Mouse (Mus musculus): ENCODE measurements around the gene Gm47841.

Gm47841 gene

GRCm38 (mm10) chr15:101074067-101074466 is 26.9 kb upstream of the Gm47841 start:
- no peak for DNase-seq (ENCODE audit: low spot score)

GRCm38 (mm10) chr15:101072736-101073135 is 25.5 kb upstream of the Gm47841 start:
- no peak for DNase-seq (ENCODE audit: low spot score)

GRCm38 (mm10) chr15:101070762-101071161 is 23.6 kb upstream of the Gm47841 start:
- no peak for DNase-seq (ENCODE audit: low spot score)

DNA sequence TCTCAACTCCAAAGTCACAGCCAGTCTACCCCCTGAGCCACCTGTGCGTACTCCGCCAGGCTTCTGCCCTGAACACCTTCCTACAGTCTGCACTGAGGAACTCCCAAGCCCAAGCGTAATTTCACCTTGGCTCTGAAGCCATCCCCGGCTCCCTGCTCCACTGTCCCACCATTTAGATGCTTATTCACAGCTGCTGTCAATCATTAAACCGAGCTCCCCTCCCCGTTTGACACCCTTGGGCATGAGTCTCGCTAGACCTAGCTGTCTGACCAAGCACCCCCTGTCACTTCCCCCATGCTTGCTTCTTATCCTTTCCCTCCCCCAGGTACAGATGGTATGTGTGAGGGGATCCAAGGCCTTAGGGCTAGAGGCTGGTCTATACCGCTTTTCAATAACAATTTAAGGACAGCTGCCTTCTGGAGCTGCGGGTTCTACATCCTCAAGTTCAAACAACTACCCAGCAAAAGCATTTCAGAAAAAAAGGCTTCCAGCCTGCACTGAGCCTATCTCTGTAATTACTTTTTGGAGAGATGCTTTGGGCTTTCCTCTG is 22.5 kb upstream of the Gm47841 start:
- DNase-seq (ENCODE audit: low spot score): no peak

GRCm38 (mm10) chr15:101068671-101069070 is 21.5 kb upstream of the Gm47841 start:
- no peak for DNase-seq (ENCODE audit: low spot score)

DNA sequence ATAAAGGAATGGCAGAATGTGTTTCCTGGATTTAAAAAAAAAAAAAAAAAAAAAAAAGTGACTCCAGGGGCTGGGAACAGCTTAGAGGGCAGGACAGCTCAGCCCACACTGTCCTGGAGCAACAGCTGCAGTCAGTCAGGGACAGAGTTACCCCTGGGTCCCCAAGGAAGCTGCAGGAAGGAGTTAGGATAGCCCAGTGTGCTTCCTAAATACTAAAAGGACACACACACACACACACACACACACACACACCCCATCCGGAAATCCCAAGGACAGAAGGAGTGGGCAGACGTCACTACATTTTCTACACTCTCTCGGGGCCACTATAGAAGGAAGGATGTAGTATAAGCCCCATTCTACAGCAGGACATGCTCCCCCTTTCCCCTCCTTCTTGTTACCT is 20.8 kb upstream of the Gm47841 start:
- no peak for DNase-seq (ENCODE audit: low spot score)

DNA sequence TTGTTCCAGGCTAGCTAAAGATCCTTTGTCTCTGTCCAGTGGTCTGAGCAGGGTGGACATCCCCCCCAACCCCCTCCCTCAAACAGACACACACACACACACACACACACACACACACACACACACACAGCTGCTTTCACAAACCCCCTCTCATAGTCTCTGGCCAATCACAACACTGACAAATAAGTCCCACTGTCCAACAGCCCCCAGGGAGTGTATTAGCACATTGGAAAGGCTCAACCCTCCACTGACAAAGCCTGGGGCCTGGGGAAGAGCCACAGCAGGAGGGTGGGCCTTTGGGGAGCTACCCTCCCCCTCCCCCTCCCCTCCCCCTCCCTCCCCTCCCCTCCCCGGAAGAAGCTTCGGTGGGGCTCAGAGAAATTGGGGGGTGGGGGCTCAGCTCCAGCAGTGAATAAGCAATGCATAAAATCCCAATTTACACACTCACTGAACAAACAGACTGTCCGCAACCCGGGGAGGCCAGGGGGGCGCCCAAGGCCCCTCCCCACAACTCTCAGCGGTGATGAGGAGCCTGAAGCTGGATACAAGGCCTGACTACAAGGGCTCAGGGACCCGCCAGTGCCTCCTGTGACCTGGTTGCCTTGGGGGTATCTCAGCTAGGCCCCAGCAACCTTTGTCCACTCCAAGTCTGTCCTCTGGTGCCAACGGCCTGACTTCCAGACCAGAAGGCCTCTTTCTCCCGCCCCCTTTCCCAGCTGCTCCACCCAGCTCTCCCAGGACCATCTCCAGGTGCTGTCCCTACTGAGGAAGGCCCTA is 19.9 kb upstream of the Gm47841 start:
- no peak for DNase-seq (ENCODE audit: low spot score)

DNA sequence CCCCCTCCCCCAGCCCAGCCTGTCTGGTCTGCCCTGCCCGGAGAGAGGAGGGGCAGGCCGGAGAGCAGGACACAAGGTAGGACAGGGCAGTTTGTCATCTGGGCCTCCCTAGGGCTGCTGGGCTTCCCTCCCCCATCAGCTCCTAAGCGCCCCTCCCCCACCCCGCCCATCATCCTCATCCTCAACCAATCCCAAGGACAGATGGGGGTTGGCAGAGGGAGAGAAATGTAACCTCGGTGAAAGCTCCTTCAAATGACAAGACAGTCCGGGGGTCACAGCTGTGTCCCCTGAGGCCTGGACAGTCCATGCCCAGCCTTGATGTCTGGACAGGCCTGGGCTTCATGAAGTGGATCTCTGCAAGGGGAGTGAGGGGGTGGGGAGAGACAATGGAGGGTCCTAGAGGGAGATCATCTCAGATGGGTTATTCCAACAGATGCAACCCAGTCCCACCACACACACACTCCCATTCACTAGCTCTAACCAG is 19.2 kb upstream of the Gm47841 start:
- no peak for DNase-seq (ENCODE audit: low spot score)

GRCm38 (mm10) chr15:101065069-101065468 is 17.9 kb upstream of the Gm47841 start:
- no peak for DNase-seq (ENCODE audit: low spot score)

GRCm38 (mm10) chr15:101060280-101060852 is 13.2 kb upstream of the Gm47841 start:
- no peak for DNase-seq (ENCODE audit: low spot score)

DNA sequence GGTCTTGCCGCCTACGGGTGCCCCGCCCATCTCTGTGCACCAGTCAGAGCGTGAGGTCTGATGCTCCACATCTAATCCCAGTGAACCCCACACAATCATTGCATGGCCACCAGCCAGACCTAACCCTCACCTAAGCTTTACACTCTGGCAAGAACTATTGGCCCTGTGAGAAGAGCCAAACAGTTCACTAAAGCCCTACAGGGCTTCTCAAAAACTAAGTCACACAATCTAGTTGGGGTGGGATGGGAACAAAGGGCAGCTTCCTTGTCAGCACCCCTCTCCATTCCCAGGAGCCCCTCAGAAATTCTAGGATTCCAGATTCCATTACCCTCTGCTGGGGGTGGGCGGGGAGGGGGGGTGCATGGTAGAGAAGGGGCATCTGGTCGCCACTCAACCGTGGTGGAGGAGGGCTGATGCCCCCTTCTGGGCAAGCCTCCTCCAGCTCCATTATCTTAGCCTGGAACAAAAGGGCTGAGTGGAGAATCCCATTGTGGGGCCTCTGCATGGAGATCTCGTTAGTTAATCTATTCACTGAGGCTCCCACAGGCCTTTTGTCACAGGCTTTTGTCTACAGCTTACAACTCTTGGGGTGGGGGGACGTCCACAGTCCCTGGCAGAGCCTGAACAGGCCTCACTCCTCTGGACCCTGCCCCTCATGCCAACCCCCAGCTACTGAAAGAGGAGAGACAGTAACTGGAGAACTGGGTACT is 12.5 kb upstream of the Gm47841 start:
- DNase-seq (ENCODE audit: low spot score): no peak

DNA sequence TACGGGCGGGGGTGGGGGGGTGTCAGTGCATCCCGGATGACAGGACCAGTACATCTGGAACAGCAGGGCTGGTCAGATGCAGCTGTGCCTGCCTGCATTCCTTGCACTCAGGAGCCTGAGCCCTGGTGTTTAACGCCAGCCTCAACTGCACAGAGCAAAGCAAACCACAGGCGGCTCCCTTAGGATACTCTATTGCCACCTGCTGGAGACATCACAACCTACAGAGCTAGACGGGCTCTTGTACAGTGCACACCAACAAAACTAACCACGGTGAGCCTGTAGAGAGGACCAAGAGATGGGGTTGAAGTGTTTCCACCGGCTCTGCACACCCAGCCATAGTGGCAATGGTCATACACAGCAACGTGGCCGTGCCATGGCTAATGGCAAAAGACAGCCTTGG is 9.0 kb upstream of the Gm47841 start:
- peak; percentile 49 for DNase-seq (ENCODE audit: low spot score)

GRCm38 (mm10) chr15:101054541-101054940 is 7.3 kb upstream of the Gm47841 start:
- DNase-seq (ENCODE audit: low spot score): no peak

DNA sequence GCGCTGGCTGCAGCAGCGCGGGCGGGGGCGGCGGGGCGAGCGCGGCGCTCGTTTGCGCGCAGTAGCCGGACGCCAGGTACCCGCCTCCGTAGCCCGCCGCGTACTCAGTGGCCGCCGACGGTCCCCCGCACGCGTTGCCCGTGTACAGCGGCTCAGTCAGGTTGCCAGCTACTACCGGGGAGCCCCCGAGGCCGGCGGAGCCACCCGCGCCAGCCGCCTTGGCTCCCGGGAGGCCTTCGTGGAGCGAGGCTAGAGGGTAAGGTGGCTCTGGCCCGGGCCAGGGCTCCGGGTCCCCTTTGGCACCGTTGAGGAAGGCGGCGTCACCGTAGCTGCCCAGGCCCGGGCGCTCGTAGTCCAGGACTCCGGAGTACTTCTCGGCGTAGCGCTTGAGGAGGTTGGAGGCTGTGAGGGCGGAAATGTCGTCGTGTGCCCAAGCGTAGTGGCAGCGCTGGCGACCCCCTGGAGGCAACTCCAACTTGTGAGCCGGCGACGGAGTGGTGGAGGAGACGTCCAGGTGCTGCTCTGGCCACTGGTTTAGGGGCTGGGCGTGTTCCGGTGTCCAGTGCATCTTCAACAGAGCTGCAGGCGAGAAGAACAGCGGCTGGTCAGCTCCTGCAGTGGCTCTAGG is 6.7 kb upstream of the Gm47841 start:
- no peak for DNase-seq (ENCODE audit: low spot score)

GRCm38 (mm10) chr15:101052560-101053501 is 5.6 kb upstream of the Gm47841 start:
- no peak for DNase-seq (ENCODE audit: low spot score)

DNA sequence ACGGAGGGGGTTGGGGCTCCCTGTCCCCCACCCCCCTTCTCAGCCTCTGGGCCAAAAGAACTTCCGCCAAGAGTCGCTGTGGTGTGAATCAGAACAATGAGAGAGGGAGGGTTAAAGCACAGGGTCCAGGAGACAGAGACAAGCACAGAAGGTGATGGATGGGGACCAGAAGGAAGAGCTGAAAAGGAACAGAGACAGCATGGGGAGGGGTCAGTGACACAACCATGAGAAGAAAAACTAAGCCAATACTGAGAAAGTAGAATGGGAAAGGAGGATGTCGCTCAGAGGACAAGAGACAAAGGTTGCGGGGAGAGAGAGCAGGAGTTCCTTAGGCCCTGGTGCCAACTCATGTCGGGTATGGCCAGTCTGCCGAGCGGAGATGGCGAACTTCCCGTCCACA is 4.7 kb upstream of the Gm47841 start:
- DNase-seq (ENCODE audit: low spot score): no peak

DNA sequence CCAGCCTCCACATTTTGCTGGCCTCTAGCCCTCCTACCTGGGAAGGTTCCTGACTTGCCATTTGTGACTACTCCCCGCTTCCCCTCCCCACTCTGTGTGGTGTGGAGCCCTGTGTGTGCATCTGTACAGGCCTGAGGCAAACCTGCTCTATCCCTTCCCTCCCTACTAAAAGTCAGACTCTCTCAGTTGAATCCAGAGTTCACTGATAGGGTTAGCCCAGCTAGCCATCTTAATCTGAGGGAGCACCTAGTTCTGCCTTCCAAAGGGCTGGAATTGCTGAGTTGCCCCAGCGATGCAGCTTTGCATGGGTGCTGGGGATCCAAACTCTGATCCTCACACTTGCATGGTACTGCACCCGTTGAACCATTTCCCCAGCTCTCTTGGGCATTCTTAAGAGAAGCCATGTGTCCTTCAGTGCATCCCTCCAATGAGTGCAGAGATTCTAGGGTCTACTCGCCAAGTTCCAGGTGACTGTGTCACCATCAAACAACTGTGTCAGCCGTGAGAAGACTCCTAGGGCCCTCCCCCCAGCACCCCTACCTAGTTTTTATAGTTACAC is 1.2 kb upstream of the Gm47841 start:
- no peak for DNase-seq (ENCODE audit: low spot score)

- no peak for DNase-seq (ENCODE audit: low spot score)
These were observed 537 bp downstream of the Gm47841 start for GRCm38 (mm10) chr15:101046527-101047193.

DNA sequence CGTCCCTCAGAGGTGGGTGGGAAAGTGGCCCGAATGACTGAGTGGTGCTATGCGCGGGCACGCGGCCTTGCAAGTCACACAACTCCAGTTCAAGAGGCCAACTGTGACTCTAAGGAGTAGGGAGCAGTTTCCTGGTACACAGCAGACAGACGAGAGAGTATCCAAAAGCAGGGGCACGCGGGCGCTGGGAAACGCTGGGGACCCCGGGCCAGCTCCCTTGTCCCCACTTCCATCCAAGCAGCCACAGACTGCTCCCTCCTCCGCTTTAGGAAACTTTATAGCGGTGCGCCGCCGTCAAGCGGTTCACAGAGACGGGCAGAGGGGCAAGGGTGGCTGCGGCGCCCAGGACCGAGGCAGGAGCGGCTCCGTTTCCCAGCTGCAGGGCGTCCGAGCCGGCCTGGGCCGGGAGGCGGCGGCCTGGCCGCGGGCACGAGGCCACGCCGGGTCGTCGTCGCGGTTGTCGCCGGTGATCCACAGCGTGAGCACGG is 1.1 kb downstream of the Gm47841 start:
- no peak for DNase-seq (ENCODE audit: low spot score)

- DNase-seq (ENCODE audit: low spot score): no peak
These were observed 2.7 kb downstream of the Gm47841 start for GRCm38 (mm10) chr15:101044531-101044930.
